Mouse (Mus musculus) ovary, postnatal 36 days (tissue): Measurements from ENCODE around the gene Acsl1.
"Not testable (repeated sequence)": the region's sequence is repeated elsewhere in the genome, so short reads cannot be mapped to it uniquely, and the experiment has no call there.

Experiments used
- DNase-seq: peaks from one replicate; pipeline ENCODE4 v3.0.0; 2022; ENCODE audit warnings: low spot score, mixed read lengths

Gene Acsl1

GRCm38 (mm10) chr8:46566914-46567529 is 96.2 kb downstream of the Acsl1 start:
- no peak for DNase-seq

- no peak for DNase-seq
Measured at GRCm38 (mm10) chr8:46567946-46568345, 97.1 kb downstream of the Acsl1 start.

GRCm38 (mm10) chr8:46568942-46569341 is 98.1 kb downstream of the Acsl1 start:
- DNase-seq: no peak

GRCm38 (mm10) chr8:46569659-46570441 is 99.0 kb downstream of the Acsl1 start:
- DNase-seq: peak; percentile 35

- no peak for DNase-seq
Measured at GRCm38 (mm10) chr8:46570673-46571072, 99.8 kb downstream of the Acsl1 start.

- DNase-seq: no peak
Measured at GRCm38 (mm10) chr8:46573446-46573845, 102.6 kb downstream of the Acsl1 start.

- no peak for DNase-seq
Measured at GRCm38 (mm10) chr8:46573964-46574363, 103.1 kb downstream of the Acsl1 start.

GRCm38 (mm10) chr8:46578794-46579193 is 108.0 kb downstream of the Acsl1 start:
- no peak for DNase-seq

GRCm38 (mm10) chr8:46584328-46584727 is 113.5 kb downstream of the Acsl1 start:
- not testable (repeated sequence) for DNase-seq

- DNase-seq: no peak
Measured at GRCm38 (mm10) chr8:46585576-46585975, 114.7 kb downstream of the Acsl1 start.
